Mouse (Mus musculus) cortical plate, adult 2 months (tissue): ENCODE measurements at regions not wholly inside any gene's neighbourhood (a gene's known extent, or its start where the extent isn't known, plus 50 kb on each side); places are given as distances from the start of the nearest gene placed in this dataset.

Source experiments
- CTCF ChIP-seq: fragments of 200-500 bp; IDR thresholded peaks from 2 replicates; pipeline ENCODE4 v1.5.1; 2011; ENCODE audit warnings: mild to moderate bottlenecking, control low read depth, low read length; ENCODE audit not compliant: insufficient read depth; ENCODE audit errors: extremely low read depth
- POLR2A ChIP-seq: fragments of 200-500 bp; IDR thresholded peaks from 2 replicates; pipeline ENCODE4 v1.6.1; 2011; ENCODE audit warnings: mild to moderate bottlenecking, low read length, control low read depth; ENCODE audit not compliant: insufficient read depth; ENCODE audit errors: extremely low read depth

DNA sequence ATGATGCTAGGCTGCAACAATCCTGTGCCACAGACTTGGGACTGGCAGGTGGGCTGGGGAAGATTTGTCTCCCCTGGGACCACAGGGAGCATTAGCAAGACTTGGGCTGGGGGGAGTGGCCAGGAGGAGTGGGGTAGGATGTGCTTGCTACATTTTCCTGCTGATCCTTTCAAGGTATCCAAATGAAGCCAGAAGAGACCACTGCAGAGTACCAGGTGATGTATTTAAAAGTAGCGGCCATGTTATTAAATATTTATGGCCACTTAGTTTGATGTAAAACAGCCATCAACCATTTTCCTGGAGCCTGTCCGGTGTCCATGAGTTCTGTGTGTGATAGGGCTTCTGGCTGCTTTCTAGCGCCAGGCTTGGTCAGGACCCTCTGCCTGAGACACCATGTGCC lies 220.3 kb upstream of the Prok2 start:
- TF ChIP-seq POLR2A (no peak), CTCF (no peak)
